Mouse (Mus musculus): ENCODE results near the gene Cnmd.

Cnmd gene

GRCm38 (mm10) chr14:79662001-79662400, at the start of gene Cnmd:
Gene Cnmd (minus strand): TSS chr14:79662170.
- DNase-seq: no peak

DNA sequence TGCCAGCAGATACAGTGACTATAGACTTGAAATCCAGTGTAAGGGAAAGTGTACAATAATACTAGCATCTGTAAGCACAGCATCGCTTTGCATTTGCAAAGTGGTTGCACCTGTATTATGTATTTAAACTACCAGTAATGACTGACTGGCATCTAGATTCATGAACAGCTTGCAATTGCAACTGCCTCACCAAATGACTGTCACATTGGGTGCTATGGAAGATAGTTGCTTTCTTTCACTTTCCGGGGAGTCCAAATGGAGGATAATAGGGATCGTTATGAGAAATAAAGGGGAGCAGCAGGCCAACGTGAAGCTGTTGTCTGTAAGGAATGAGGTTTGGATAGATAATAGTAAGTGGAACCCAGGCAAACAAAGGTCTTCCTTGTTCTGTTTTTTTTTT, 49.3 kb upstream of the Cnmd start:
- DNase-seq: no peak

GRCm38 (mm10) chr14:79703523-79704172, 41.7 kb upstream of the Cnmd start:
- peak; percentile 28 for DNase-seq

DNA sequence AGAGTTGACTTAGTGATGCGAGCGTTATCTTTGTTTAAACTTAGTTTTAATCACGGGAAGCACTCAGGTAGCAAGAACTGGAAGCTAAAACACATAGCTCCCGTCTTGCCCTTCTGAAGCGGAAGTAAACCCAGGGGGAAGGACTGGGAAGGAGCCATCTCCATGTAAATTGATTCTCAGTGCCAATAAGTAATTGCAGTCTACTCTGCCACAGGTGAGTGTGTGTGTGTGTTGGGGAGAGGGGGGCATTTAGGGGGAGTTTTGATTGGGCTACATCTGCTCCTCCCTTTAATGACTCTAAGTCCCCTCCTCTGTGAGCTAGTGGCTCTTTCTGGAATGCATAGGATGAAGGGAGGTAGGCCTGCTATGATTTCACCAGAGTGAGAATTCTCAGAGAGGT, 39.6 kb upstream of the Cnmd start:
- DNase-seq: no peak

DNA sequence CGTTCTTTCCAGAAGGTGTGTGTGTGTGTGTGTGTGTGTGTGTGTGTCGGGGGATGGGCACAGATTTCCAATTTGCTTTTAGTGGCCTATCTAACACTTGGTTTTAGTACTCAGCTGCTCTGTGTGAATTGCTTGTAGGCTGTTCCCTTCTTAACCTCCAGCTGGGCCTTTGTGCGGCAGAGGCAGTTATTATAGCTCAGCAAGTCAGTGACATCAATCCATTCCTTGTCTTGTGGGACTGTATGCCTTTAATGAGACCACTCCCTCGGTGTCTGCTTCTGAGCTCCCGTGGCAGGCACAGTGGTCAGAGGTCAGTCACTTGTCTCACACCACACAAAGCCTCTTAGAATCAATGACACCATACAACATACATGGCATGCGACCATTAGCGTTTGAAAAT, 39.1 kb upstream of the Cnmd start:
- DNase-seq: peak; percentile 33

- no peak for DNase-seq
Measured at GRCm38 (mm10) chr14:79699381-79699780, 37.4 kb upstream of the Cnmd start.

DNA sequence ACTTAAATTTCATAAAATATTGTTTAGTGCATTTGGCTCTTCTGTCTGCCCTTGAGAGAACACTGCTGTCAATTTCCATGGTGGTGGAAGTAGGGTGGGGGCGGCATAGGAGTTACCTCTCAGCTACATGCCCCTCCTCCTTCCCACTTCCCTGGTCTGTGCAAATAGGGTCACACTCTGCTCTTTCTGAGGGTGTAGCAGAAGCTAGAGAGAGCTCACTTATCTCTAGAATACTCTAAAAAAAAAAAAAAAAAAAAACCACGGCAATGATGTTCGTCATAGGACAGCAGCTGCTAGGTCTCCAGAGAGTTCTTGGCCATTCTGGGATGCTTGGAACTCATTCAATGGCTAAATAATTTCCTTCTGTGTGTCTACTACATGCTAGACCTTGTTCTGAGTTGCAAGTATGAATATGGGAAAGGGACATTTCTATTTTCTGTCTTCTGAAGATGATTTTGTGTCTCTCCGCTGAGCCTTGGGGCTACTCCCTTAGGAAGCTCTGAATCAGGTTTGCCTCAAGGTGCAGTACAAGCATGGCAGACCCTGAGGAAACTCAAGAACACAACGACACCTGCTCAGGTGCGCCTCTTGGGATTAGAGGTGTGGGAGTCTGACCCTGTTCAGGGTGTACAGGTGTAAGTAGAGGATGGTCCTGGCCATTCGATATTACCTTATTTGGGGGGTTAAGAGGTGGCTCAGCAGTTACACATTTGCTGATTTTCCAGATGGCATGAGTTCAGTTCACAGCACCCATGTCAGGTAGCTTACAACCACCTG, 28.3 kb upstream of the Cnmd start:
- DNase-seq: no peak

DNA sequence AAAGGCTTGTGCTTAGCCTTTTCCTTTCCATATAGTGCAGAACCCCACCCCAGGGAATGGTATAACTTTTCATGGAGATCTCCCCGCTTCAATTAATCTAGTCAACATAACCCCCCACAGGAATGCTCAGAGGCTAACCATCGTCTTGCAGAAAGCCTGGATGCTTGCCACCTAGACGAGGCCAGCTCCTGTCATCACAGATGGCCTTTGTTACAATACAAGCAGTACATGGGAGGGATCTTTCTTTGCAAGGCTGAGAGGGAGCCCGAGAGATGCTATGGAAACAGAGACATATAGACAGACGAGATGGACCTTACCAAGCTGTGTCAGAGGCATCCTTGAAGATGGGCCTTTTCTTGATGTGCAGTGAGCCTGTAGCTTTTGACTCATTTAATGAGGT, 18.7 kb upstream of the Cnmd start:
- no peak for DNase-seq

GRCm38 (mm10) chr14:79677891-79678687, 16.1 kb upstream of the Cnmd start:
- no peak for DNase-seq

GRCm38 (mm10) chr14:79677108-79677753, 15.3 kb upstream of the Cnmd start:
- no peak for DNase-seq

DNA sequence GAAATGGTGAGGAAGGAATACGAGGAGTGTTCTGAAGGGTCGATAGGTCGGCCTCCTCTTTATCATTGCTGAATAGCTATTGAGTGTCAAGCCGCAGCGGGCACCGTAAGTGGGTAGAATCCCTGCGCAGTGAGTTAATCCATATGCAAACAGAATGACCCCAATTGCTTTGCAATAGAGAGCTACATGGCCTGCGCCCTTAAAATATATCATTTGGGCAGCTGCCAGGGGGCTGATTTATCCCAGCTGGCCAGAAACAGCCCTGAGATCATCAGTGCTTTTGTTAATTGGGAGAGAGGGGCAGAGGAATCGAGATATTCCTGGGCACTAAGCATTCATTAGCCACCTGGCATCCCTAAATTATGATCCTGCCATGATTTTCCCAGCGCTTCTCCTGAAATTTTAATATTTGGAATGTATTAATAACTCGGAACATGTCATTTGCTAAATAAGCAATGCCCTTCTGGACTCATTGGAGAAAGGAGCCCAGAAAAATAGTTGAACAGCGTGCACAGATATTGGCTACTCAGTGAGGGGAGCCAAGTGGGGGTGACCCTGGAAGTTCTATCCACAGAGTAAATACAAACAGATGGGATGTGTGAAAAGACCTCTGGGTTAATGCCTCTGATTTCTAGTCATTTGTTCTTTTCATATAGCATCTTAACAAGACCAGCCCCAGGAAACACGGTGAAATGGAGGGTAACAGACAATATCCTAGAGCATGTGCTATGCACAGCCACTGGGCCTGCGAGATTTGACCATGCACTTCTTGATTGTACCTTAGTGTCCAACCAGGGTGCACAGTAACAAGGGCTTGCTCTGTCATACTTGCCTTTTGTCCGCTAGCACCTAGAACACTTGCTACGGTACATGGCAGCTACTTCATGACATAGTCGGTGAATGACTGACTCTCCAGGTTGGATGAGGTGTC, 11.4 kb upstream of the Cnmd start:
- DNase-seq: peak; percentile 56

GRCm38 (mm10) chr14:79672567-79672966, 10.6 kb upstream of the Cnmd start:
- DNase-seq: no peak

- no peak for DNase-seq
Measured at GRCm38 (mm10) chr14:79671008-79671407, 9.0 kb upstream of the Cnmd start.

- DNase-seq: peak; percentile 64
Measured at GRCm38 (mm10) chr14:79661005-79661917, 709 bp downstream of the Cnmd start.

DNA sequence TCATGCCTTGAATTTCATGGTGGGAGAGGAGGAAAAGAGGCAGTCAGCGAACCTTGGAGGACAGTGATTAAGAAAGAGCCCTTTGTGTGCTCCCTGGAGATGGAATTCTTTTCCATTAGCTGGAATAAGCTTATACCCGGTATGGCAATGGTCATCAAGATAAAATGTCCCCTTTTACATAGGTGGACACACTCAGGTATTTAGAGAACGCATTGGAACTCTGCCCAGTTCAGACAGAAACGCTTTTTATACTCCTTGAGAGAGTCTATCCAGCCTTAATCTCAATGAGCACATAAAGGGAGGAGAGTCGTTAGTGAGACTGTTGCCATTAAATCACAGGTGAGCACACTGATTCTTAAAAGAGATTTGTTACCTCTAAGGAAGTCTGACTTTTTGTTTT, 1.5 kb downstream of the Cnmd start:
- no peak for DNase-seq

DNA sequence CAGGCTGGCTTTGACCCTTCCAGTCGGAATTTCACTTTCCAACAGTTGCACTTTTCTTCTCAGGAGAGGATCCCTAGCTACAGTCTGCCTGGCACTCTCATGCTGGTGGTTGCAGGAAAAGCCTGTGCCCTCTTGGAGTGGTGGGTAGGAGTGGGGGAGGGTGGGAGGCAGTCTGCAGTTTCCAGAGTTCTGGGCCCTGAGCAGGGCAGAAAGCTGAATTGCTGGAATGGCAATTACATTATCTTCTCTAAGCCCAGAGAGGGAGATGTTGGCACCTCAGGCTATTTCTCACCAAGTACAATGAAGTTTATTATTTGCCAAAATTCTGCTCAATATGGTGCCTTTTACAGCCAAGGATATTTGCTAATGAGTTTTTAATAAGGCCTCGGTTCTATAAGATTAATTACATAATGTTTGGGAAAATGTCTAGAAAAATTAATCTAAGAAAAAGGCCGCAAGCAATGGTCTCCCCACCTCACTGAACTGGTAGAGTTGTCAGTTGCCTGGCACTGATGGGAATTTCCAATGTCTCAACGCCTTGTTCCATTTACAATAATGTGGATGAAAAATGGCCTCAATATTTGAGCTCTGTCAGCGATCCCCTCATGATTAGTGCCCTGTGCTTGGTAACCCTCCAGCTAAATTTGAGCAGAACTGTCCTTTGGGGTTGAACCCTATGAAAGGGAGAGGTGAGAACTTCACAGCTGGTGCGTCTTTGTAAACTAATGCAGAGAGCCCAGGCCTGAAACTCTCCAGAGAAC, 3.0 kb downstream of the Cnmd start:
- peak; percentile 28 for DNase-seq

- no peak for DNase-seq
Measured at GRCm38 (mm10) chr14:79658286-79658685, 3.7 kb downstream of the Cnmd start.

GRCm38 (mm10) chr14:79652654-79653053, 9.3 kb downstream of the Cnmd start:
- DNase-seq: no peak

- no peak for DNase-seq
Measured at GRCm38 (mm10) chr14:79649680-79650079, 12.3 kb downstream of the Cnmd start.

- DNase-seq: no peak
Measured at GRCm38 (mm10) chr14:79645378-79645777, 16.6 kb downstream of the Cnmd start.
